Mouse (Mus musculus): ENCODE results near the gene Jag1.

DNA sequence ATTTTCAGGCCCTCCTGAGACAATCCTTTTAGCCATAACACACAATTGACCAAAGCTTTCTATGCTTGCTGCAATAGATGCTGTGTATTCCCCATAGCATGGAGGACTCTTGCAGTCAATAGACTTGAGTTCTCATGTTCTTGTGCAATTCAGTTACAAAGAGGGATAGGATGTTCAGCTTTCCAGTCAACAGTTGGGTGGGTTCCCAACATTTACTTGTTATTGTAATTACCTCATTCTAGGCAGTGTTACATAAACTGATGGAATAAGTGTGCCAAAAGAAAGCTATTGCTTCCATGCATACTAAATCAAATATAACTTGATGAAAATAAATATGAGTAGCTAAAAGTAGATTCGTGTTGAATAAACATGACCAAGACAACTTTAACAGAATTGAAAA, 8.4 kb upstream of the Jag1 start:
- no peak for TF ChIP-seq GATA1 (IDR thresholded peaks at IDR 0.05; ENCODE audit: low read depth, low read length)
- TF ChIP-seq CTCF (IDR thresholded peaks at IDR 0.05 in 2 of 3, conservative IDR thresholded peaks at IDR 0.05 in 1 of 3; ENCODE audit: control insufficient read depth in 1 of 3, insufficient read depth in 1 of 3, low read depth in 2 of 3, low read length in 3 of 3, poor library complexity in 1 of 3, severe bottlenecking in 1 of 3), result no peak
- no peak for TF ChIP-seq USF1 (IDR thresholded peaks at IDR 0.05; ENCODE audit: low read depth, low read length)
